Mouse (Mus musculus) frontal cortex, postnatal 10 days (tissue): ENCODE data around the gene Slc35f4.

Experiments
- DNase-seq, 2 experiments: peaks; one replicate each; pipeline ENCODE4 v3.0.0; 2022; ENCODE audit warnings: low spot score in 2 of 2, mixed read lengths in 1 of 2

Gene Slc35f4

DNA sequence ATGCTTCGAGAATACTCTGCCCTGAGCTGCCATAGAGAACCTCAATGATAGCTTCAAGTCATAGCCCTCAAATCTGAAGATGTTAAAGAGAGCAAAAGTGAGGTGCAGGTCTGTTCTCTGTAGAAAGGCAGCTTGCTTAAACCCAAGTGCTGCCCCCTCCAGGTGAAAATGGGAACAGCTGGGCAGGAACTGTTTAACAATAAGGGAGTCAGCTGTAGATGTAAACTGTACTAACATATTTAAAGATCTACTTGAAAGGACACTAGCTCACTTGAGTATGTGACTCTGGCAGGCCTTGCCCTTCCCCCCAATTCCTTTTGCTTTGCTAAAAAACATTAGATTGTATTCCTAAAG, 177.0 kb downstream of the Slc35f4 start:
- DNase-seq = peak in 1 of 2 experiments; percentile 31

DNA sequence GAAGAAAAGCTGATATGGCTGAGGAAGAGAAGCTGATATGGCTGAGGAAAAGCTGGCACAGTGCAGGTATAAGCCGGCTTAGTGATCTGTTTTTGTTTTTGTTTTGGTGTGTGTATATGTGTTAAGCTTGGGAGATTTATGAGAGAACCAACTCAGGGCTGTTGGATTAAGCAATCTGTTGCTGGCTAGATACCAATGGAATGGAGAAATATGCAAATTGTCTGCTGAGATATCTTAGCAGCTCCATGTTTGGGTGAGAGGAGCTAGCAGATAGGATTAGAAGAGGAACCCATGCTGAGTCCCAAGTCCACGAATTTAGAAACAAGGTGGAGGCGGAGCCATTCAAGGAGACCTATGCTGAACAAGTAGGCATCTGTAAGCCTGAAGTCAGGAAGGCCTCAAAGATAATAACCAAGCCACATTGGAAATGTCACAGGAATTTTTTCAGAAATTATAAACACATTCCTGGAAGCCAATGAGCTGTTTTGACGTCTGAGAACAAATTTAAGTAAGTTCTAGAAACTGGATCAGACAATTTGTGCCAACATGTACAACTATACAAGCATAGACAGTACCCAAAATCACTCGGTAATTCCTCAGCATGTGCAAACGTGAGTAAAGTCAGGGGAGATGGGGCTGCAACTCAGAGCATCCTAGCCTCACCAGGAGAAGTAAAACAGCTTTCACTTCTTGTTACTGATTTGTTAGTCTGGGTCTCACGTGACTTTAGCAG, 177.5 kb downstream of the Slc35f4 start:
- no peak for DNase-seq

DNA sequence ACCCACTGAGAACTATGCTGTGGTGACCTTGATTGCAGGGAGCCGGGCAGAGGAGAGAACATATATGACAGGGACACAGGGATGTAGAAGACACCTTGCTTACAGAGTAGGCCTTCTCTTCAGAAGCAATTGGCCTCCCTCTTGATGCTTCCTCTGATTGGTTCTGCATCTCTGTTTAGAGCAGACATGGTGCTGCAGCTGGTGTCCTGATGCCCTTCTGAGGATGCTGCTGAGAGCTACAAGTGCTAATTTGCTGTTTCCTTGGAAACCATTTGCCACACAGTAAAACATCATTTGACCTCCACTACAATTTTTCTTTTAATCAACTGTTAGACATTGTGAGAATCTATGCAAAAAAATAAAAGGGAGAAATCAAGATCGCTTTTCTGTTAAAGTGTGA, 180.0 kb downstream of the Slc35f4 start:
- DNase-seq = no peak

DNA sequence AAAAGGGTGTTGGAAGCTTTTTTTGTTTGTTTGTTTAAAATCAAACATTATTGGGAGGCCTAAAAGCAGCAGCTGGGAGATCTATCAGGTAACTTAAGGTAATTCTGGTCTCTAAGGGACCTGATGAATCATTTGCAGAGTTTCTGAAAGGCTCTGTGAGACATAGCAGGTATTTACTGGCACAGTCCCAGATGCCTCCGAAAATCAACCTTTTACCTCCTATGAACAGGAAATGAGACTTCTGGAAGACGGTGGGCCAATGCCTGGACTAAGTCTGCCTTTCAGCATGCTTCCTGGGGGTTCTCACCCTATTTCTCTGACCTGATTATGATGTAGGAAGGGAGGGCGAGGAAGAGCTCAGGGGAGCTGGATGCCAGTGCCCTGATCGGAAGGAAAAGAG, 188.8 kb downstream of the Slc35f4 start:
- no peak for DNase-seq

DNA sequence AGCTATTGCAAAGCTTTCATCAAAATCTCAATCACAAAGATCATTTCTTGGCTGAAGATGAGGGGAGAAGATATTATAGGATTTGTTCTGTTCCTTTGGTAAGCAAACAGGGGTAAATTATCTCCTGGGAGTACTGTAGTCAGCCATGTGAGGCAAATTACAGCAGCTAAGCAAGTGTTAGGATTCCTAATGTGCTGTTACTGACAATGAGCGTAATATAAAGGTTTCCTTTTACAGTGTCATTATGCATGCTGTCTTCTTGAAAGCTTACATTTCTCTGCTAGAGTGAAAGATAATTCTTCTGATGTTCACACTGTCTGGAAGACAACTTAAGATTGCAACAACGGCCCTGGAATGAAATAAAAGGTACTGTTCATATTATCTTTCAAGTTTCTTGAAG, 192.0 kb downstream of the Slc35f4 start:
- no peak for DNase-seq

DNA sequence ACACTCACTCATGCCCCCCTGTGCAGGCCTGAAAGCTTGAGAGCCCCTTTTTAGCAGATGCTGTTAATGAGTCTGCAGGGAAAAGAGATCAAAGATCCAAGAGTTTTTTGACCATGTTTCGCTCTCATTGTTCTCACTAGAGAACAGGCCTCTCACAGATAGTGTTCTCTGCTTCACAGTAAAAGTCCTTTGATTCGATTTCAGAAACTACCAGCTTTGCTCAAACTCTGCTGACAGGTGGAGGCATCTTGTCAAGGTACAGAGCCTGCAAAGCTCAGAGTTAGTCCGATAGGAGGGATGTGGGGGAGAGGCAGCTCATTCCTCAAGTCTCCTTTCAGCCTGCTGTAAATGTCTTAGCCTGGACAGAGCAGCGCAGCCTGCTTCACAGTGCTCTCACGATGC, 209.4 kb downstream of the Slc35f4 start:
- DNase-seq = no peak

DNA sequence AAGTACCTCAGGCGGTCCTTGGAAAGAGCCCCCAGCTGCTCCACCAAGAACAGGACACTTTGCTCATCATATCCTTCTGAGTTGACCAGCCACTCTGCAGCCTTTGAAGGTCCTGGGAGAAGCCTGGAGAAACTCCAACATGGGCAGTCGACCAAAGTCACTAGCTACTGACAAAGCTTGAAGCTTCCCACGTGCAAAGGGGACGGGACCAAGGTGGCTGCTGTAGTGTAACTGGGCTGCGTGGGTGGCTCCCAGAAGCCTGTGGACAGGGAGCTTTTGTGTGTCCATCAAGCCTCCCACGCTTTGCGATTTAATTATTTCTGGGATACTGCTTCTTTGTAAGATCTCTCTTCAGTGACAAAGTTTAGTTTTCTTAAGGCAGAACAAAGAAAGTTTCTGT, 211.9 kb downstream of the Slc35f4 start:
- peak in 1 of 2 experiments; percentile 12 for DNase-seq

DNA sequence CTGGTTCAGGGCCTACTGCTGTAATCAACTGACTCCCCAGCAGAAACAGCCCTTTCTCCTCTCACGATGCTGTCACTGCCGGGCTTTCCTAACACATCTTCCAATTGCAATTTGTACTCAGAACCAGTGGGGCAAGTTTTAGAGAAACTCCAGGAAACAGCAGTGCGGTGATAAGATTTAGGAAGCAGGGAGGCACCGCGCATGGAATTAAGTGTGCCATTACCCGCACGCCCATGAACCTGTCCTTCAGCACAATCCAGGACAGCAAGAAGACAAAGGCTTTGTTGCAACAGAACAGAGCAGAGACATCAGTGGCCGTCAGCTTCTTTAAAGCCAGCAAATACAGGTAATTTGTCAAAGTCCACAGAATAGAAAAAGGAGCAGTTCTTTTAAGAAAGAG, 212.5 kb downstream of the Slc35f4 start:
- DNase-seq = no peak

DNA sequence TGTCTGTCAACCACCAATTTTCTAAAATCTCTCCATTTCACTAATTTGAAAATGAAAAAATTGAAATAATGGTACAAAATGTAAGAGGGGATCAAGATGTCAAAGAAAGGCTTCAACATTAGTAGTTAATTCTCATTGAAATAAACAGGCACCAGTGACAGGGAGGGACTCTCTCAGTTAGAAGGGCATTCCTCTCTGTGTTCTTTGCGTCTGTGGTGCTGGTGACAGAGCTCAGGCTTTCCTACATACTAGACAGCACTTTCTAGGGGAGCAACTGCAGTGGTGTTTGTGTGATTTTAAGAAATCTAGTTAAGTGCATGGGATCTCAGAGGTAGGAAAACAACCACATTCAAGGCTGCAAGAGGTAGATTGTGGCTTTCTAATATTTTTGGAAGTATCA, 214.3 kb downstream of the Slc35f4 start:
- no peak for DNase-seq

DNA sequence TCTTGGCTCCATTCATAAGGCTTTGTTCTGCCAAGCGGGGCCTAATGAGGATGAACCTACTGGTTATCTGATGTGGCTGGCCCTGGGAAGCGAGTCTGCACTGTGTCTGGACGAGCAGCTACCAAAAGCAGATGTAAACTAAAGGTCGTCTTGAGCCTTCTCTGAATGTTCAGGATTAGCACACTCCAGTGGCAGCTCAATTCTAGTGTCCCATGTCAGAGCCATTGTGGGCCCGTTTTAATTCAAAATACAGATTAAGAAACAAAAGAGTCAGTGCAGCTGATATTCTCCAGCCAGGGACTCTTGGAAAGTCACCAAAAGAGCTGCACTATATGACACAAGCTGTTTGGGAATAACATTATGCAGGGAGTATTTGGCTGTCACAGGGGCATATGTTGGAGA, 214.8 kb downstream of the Slc35f4 start:
- no peak for DNase-seq

DNA sequence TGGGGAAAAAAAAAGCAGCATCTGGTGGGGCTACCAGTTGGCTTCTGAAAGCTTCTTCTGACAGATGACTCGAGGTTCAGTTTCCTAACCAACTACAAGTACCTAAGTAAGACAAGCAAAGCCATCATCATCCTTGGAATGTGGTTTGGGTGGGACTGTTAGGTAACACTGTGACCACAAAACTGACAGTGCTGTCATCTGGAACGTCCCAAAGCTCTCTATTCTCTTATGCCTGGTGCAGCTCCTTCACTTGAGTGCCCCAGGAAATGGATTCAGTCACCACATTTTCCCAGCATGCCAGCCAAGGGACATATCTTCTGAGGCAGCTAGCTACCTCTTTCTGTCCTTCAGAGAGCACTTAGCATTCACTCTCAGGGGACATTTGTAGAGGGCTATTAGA, 216.2 kb downstream of the Slc35f4 start:
- DNase-seq = no peak

DNA sequence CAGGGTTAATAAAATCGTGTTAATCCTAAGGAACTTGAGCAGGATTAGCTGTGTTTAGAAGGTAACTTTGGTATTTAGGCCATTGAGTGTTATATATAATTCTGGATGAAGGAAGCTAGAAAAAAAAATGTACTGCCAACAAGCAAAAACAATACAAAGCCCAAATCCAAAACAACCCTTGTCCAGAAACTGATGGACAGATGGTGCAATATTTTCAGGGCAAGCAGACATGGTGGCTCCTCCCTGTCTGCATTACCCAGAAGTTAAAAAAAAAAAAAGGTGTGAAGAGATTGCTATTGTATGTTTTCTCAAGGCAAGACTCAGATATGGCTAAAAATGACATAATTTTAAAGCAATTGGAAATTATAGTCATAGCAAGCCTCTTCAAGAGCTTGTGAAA, 217.3 kb downstream of the Slc35f4 start:
- DNase-seq = no peak

DNA sequence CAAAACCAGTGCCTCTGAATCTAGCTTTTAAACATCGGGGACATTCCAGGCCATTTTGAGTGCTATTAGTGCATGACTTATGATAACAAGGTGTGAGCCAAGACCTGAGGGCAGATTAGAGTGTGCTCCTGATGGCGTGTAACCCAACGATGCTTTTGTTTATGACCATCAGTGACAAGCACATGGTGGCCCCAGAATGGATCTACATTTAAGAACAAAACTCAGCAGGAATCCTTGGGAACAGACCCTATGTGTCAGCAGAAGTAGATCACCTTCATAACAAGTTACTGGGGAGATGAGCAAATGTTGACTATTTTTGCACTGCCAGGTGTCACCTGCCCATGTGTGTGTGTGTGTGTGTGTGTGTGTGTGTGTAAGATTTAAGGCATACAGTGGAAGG, 218.0 kb downstream of the Slc35f4 start:
- DNase-seq = no peak

DNA sequence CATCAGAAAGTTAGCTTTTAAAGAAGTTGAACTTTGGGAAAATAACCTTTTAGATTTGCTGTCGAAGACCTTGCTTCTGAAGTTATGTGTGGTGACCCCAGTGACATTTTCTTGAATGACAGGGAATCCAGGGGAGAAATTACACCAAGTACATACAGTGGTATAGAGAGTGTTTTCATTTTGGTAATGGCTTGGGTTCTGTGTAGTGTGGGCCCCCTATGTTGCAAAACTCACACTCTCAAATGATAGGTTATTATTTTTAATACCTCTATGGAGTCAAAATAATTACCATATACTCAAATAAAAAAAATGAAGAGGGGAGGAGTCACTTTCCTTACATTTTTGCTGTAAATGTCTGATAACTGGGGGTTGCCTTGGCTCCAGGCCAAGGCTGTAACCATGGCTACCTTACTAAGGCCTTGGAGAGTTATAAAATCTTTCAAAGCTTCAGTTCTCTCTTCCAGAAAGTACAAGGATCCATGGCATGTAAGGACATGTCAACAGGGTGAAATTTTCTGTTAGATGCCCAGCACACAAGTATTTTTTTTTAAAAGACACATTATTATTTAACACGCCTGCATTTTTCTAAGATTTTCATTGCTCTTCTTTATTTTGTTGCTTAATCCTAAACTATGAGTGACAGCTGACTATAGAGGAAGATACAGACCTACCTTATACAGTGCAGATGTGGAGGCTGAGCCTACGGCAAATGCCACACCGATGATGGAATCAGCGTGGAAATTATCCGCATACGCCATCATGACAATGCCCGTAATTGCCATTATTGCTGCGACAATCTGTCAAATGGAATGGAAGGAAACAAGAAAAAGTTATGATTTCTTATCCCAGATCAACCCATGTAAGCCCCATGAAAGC, 220.1 kb downstream of the Slc35f4 start:
- no peak for DNase-seq

DNA sequence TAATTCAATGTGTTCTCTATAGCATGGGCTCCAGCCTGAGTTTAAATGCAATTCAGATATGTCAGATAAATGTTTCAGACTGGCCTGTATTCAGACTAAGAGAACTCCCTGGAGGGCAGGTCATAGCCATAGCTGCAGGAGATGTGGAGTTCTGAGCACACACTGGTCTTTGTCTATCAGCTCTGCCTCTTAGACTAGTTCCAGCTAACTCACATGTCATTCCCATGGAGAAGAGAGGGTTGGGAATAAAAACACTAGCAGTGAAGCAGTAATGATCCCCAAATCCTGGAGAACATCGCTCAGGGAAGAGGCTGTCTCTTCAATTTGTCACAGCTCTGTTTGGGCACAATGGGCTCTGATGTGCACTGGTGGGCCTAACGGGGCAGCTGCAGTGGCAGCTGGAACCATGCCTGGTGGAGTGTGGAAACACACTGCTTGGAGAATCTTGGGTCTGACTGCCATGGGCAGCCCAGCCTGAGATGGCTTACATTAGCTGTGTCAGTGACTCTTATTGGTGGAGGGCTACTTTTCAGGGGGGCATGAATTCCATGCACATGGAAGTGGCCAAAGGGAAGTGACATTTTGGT, 223.5 kb downstream of the Slc35f4 start:
- DNase-seq = no peak

DNA sequence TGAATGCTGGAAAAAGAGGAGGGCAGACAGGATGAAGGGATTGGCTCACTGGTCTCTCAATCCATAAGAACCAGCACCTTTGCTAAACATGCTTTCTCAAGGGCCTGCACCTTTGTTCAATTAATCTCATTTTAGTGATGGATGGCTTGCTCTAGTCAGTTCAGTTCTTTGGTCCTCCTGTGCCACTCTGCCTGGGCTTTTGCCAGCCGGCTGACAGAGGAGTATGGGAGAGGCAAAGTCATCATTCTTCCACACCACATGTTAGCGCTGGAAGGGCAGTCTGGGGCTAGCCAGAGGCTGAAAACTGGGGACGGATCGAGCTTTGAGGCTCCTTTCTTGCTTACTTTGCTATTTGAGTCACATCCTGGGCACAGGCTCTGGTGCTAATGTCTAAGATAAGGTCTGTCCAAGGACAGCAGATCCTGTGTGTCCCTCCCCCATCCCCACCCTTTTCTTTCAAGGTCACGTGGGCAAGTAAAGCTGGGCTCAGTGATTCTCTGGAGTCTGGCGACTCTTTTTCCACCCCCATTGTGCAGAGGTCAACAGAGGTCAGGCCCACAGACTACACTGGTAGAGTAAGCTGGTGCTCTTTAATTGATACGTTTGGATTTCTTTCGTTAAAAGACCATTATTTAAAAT, 224.7 kb downstream of the Slc35f4 start:
- DNase-seq = no peak

DNA sequence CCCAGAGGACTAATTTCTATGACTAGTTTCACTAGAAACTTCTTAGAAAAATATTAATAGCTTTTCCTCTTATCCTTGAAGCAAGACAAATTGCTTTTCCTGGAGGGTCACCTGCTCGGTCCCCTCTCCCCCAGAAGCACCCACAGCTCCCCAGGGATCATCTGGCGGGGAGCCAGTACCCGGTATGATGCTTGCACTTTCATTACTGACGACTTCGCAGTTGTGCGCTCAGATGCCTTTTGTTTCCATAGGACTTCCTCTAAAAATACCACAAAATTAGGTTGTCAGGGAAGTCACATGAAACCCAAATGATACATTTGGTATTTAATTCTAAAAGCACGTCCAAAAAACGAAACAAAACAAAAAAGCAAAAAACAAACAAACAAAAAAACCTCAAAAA, 225.5 kb downstream of the Slc35f4 start:
- DNase-seq = no peak

DNA sequence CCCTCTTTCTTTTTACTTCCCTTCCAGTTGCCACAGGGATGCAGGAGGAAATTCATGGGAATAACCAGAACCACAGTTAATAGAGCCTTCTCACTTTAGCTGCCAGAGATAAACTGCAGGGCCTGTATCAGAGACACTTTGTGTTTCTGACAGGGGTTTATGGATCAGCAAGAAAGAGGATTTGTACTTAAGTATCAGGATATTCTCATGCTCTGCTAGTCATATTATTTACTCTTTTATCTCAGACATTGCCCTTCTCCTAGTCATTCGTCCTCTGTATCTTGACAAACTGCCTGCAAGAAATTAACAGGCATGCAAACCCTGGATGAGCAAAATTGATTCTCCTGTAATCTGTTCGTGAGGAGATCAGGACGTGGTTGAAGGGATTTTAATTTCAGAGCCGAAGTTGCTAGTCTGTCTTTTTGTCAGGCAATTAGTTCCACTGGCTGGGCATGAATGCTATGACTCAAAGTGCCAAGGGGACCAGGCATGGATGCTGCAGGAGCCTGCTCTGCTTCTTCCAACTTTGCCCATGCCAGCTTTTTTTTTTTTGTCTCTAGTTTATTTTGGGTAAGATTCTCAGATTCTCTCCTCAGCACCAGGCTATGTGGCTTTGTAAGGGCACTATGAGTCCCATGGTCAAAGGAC, 231.9 kb downstream of the Slc35f4 start:
- DNase-seq = no peak

DNA sequence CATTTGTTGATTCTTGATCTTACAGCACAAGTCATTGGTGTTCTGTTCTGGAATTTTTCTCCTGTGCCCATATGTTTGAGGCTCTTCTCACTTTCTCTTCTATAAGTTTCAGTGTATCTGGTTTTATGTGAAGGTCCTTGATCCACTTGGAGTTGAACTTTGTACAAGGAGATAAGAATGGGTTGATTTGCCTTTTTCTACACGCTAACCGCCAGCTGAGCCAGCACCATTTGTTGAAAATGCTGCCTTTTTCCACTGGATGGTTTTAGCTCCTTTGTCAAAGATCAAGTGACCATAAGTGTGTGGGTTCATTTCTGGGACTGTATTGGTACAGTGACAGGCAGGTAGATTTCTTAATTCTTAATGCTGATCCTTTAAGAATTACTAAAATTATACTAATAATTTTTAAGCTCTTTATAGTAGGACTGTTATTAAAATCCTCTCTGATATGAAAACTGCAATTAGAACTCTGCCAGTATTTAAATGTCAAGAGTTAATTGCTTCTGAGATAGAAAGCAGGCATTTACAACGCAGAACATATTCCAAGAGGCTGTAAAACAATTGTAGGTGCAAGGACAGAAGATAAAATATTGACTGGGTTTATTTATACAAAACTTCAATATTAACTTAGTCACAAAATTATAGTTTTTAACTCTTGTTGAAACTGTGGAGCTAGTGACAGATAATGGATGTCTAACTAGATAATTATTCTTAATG, 235.7 kb downstream of the Slc35f4 start:
- DNase-seq = no peak

DNA sequence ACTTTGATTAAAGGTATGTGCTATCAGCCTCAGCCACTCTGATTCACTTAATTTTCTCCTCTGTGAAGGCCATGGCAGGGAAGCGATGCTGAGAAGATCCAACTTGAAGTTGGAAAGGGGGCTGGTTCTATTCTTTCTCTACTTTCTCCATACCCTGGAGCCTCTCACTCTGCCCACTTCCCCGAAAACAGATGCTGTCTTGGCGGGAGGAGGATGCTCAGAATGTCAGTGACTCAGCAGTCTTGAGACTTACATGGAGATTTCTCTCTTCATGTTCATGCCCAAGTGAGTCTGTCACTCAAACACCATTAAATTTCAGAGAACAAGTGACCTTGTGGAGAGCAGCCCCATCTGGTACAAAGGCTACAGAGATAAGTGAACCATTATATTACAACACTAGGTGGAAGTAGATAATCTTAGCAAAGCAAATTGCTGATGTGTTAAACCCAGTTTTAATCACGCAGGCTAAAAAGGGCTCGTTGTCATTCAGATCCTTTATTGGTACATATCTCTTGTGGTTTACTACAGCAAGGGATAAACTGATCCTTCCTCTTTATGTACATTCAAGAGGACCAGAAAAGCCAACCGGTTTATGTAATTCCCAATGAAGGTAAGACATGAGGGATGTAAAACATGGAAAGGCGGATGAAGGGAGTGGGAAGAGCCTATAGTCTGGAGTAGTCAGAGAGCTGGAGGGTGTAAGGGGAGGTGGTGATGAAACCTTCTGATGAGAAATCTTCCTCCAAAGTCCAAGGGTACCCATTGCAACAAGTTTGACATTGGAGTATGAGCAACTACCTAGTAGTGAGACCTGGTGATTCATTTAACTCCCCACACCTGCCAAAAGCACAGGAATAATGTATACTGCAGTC, 241.8 kb downstream of the Slc35f4 start:
- DNase-seq = no peak
